Mouse (Mus musculus) megakaryocyte, adult 5-6 weeks (primary cell): Measurements from ENCODE around the gene Olfr70. TPM values are rescaled to one million over a fixed set of nuclear protein-coding genes. Genes with fewer than 3 reads are reported as not detected.

Experiments used
- ATAC-seq: 2 replicates; pipeline ENCODE4 v1.8.0; 2016; ENCODE audit warnings: mild to moderate bottlenecking, inconsistent platforms; ENCODE audit not compliant: poor library complexity, severe bottlenecking
- total RNA-seq, 2 experiments: library from RNA; stranded (forward) in 1 of 2; stranded (reverse) in 1 of 2; fragments of 153-499, 151-499 nt in 1 of 2; fragments of 221-1000, 200-1000 nt in 1 of 2; gene quantifications; 2 replicates each; pipeline versions ENCODE4 v1.2.3 to v1.2.4; 2015 to 2017

The Olfr70 gene
- total RNA-seq, 2 experiments from 2014 or later: not detected

DNA sequence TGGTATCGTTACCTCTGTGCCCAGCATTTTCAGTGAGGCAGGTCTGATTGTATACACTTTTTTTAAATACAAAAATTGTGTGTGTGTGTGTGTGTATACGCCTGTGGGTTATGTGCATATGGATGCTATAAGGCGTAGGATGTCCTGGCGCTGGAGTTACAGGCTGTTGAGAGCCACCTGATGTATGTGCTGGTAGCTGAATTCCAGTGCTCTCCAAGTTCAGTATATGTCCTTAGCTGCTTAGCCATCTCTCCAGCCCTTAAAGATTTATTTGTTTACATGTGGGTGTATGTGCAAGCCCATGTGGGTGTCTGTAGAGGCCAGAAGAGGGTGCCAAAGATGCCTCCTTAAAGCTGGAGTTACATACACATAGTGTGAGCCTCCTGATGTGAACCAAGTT, 43.5 kb downstream of the Olfr70 start:
- ATAC-seq: no peak

DNA sequence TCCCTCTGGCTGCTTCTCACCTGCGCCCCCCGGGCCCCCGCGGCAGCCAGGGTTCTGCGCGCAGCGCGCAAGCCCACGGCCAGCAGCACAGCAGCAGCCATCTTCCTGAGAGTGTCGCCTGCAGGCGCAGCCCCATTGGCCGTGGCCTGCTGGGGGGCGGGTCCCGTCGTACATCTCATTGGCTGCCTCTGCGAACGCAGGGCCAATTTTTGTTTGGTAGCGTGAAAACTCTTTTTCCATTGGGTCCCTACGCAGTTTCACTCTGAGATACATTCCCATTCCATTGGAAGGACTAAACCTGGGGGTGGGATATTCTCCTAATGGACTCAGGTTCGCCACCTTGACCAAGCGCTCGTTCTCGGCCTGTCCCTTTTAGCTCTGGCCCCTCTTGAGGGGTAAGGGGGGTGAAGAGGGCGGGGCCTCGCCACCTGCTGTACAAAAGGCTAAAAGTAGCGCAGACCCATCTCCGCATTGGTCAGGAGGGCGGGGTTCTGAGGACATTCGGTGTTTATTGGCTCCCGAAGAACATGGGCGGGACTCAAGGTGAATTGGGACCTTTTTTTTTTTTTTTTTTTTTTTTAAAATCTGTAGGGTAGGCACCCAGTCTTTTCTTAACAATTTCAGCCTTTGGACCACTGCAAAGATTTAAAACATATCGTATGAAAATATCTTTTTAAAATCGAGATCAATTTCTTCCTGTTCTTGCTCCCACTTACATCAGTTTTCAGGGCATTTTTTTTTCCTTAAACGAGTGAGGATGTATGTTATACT, 44.1 kb downstream of the Olfr70 start, which contains the start of gene Hint2:
Hint2 (minus strand) TSS at position 128 of the 771 bp plus-strand sequence.
- ATAC-seq: peak; percentile 96

DNA sequence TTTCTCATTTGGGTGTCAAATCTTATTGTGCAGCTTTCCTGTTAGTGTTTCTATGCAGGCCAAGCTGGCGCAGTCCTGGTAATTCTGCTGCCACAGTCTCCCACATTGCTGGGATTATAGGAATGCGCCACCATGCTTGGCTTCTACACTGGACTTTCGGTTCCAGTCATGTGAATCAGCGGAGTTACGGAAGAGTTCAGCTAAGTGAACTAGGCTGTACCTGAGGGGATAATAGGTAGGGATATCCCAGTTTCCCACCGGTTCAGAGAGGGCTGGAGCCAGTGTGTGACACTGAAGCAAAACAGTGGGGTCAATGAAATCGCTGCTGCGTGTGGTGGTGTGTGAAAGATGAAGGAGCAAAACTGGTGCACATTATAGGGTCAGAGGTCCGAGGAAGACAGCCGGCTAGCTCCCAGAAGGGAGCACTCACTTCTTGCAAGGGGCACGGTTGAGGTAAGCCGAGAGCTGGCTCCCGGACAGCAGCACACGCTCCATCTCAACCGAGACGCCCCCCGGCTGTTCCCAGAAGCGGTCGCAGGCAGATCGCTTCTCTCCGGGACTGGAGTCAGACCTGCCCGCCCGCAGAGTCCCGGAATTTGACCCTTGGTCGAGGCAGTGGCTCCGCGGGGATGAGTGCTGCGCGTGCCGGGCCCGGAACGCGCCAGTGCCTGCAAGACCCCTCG, 44.8 kb downstream of the Olfr70 start:
- ATAC-seq: no peak

GRCm38 (mm10) chr4:43653161-43654015, 47.2 kb downstream of the Olfr70 start, which contains the start of gene Spag8:
Gene Spag8 (minus strand): TSS chr4:43653594.
- ATAC-seq: no peak

DNA sequence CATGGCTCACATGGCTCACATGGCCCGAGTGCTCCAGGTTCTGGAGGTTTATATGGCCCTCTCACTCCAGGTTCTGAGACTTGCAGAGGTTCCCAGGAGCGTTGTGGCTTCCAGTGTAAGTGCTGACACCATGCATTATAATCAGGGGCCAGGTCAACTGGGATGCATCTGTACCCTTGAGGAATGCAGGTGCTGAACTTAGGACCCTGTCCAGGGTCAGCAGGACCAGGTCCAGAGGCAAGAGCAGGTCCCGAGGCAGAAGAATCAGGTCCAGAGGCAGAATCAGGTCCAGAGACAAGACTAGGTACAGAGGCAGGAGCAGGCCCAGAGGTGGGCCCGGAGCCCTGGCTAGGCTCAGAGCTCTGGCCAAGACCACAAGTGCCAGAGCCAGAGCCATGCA, 47.9 kb downstream of the Olfr70 start:
- ATAC-seq: no peak

GRCm38 (mm10) chr4:43649783-43650182, 50.8 kb downstream of the Olfr70 start:
- ATAC-seq: no peak

Other genes with a start within 250 kb of the Olfr70 start
- 0.57 and 2.5 TPM in 2 replicates for gene Cd72, start 246.2 kb downstream of the Olfr70 start, total RNA-seq (2015)
- gene Cd72, start 246.2 kb downstream of the Olfr70 start, total RNA-seq (2017): 3.0 and 3.5 TPM in 2 replicates
- gene Sit1, start 217.1 kb downstream of the Olfr70 start, total RNA-seq (2015): not detected in 2 replicates
- 0.77 TPM in 1 of 2 replicates, not detected in the other for gene Sit1, start 217.1 kb downstream of the Olfr70 start, total RNA-seq (2017)
- gene Ccdc107, start 207.9 kb downstream of the Olfr70 start, total RNA-seq (2015): 16.7 and 17.5 TPM in 2 replicates
- gene Ccdc107, start 207.9 kb downstream of the Olfr70 start, total RNA-seq (2017): 23.6 and 32.6 TPM in 2 replicates
- gene Arhgef39, start 201.1 kb downstream of the Olfr70 start, total RNA-seq (2015): 54.6 and 60.0 TPM in 2 replicates
- gene Arhgef39, start 201.1 kb downstream of the Olfr70 start, total RNA-seq (2017): 52.3 and 54.1 TPM in 2 replicates
- 3.0 and 3.5 TPM in 2 replicates for gene Car9, start 193.8 kb downstream of the Olfr70 start, total RNA-seq (2015)
- gene Car9, start 193.8 kb downstream of the Olfr70 start, total RNA-seq (2017): 0.41 and 1.1 TPM in 2 replicates
- 0.11 TPM in 1 of 2 replicates, not detected in the other for gene Tpm2, start 177.0 kb downstream of the Olfr70 start, total RNA-seq (2015)
- gene Tpm2, start 177.0 kb downstream of the Olfr70 start, total RNA-seq (2017): 0.11 and 0.33 TPM in 2 replicates
- 29.4 and 33.0 TPM in 2 replicates for gene Creb3, start 138.5 kb downstream of the Olfr70 start, total RNA-seq (2015)
- gene Creb3, start 138.5 kb downstream of the Olfr70 start, total RNA-seq (2017): 84.6 and 101 TPM in 2 replicates
- gene Tln1, start 138.1 kb downstream of the Olfr70 start, total RNA-seq (2015): 226 and 299 TPM in 2 replicates
- gene Tln1, start 138.1 kb downstream of the Olfr70 start, total RNA-seq (2017): 408 and 426 TPM in 2 replicates
- gene Rgp1, start 122.1 kb downstream of the Olfr70 start, total RNA-seq (2015): 18.6 and 20.8 TPM in 2 replicates
- 8.2 and 24.7 TPM in 2 replicates for gene Rgp1, start 122.1 kb downstream of the Olfr70 start, total RNA-seq (2017)
- gene Gba2, start 121.9 kb downstream of the Olfr70 start, total RNA-seq (2015): 8.4 and 8.5 TPM in 2 replicates
- 9.5 and 9.8 TPM in 2 replicates for gene Gba2, start 121.9 kb downstream of the Olfr70 start, total RNA-seq (2017)
- not detected in 2 replicates for gene Msmp, start 116.3 kb downstream of the Olfr70 start, total RNA-seq (2015)
- gene Msmp, start 116.3 kb downstream of the Olfr70 start, total RNA-seq (2017): not detected in 2 replicates
- 0.29 and 1.7 TPM in 2 replicates for gene Npr2, start 68.9 kb downstream of the Olfr70 start, total RNA-seq (2015)
- 0.33 and 1.3 TPM in 2 replicates for gene Npr2, start 68.9 kb downstream of the Olfr70 start, total RNA-seq (2017)
- gene Spag8, start 47.2 kb downstream of the Olfr70 start, total RNA-seq (2015): not detected in 2 replicates
- not detected in 2 replicates for gene Spag8, start 47.2 kb downstream of the Olfr70 start, total RNA-seq (2017)
- gene Hint2, start 44.3 kb downstream of the Olfr70 start, total RNA-seq (2015): 23.8 and 24.3 TPM in 2 replicates
- gene Hint2, start 44.3 kb downstream of the Olfr70 start, total RNA-seq (2017): 24.6 and 27.9 TPM in 2 replicates
- 0.27 and 0.42 TPM in 2 replicates for gene Tmem8b, start 31.8 kb downstream of the Olfr70 start, total RNA-seq (2015)
- gene Tmem8b, start 31.8 kb downstream of the Olfr70 start, total RNA-seq (2017): 0.04 and 0.16 TPM in 2 replicates
- 0.11 TPM in 1 of 2 replicates, not detected in the other for gene Fam221b, start 31.7 kb downstream of the Olfr70 start, total RNA-seq (2015)
- 0.20 and 0.33 TPM in 2 replicates for gene Fam221b, start 31.7 kb downstream of the Olfr70 start, total RNA-seq (2017)
- not detected in 2 replicates for gene Olfr71, start 9.4 kb upstream of the Olfr70 start, total RNA-seq (2015)
- gene Olfr71, start 9.4 kb upstream of the Olfr70 start, total RNA-seq (2017): not detected in 2 replicates
- gene Hrct1, start 26.4 kb upstream of the Olfr70 start, total RNA-seq (2015): not detected in 2 replicates
- gene Hrct1, start 26.4 kb upstream of the Olfr70 start, total RNA-seq (2017): not detected in 2 replicates
- not detected in 2 replicates for gene Spaar, start 29.2 kb upstream of the Olfr70 start, total RNA-seq (2015)
- gene Spaar, start 29.2 kb upstream of the Olfr70 start, total RNA-seq (2017): not detected in 2 replicates
- not detected in 2 replicates for gene Olfr159, start 70.2 kb upstream of the Olfr70 start, total RNA-seq (2015)
- gene Olfr159, start 70.2 kb upstream of the Olfr70 start, total RNA-seq (2017): not detected in 2 replicates
- gene Olfr156, start 123.1 kb upstream of the Olfr70 start, total RNA-seq (2015): not detected in 2 replicates
- not detected in 2 replicates for gene Olfr156, start 123.1 kb upstream of the Olfr70 start, total RNA-seq (2017)
- not detected in 2 replicates for gene Olfr157, start 139.4 kb upstream of the Olfr70 start, total RNA-seq (2015)
- not detected in 2 replicates for gene Olfr157, start 139.4 kb upstream of the Olfr70 start, total RNA-seq (2017)
- gene Olfr155, start 150.8 kb upstream of the Olfr70 start, total RNA-seq (2015): not detected in 2 replicates
- gene Olfr155, start 150.8 kb upstream of the Olfr70 start, total RNA-seq (2017): not detected in 2 replicates
- 2.2 and 6.8 TPM in 2 replicates for gene Reck, start 174.7 kb upstream of the Olfr70 start, total RNA-seq (2015)
- 1.2 and 10.2 TPM in 2 replicates for gene Reck, start 174.7 kb upstream of the Olfr70 start, total RNA-seq (2017)